Mouse (Mus musculus): ENCODE measurements around the gene Nabp2.

Nabp2 gene

DNA sequence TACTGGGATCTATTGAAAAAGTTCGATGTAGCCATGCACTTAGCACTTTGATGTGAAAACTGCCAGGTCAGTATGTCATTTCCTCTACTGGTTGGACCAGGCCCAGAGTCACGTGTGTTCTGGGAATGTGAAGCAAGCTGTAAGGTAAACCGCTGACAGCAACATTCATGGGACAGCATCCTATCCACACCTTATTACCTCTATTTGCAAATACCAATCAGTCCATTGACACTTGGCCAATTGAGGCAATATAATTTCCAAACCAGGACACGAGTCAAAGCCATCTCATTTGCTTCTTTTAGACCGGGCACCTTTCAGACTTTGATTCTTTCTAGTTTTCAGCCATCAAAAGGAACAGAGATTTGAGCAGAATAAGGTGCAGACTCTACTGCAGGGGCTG, 17.8 kb upstream of the Nabp2 start:
- no peak for DNase-seq (ENCODE audit: low spot score)

DNA sequence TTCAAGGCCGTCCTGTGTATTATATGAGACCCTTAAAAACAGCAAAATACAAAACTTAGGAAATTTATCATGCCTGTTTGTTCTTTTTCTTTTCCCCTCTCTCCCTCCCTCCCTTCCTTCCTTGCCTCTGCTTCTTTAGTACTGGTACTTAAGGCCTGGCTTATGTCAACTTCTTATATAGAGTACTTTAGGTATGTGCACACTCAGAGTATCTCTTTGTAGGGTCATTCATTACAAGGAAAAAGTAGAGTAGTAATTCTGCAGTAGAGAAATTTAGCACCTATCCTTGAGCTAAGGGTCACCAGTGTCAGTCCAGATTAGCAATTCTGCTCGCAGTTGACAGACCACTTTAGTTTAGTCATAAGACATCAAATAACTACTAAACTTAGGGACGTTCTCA, 14.0 kb upstream of the Nabp2 start:
- no peak for DNase-seq (ENCODE audit: low spot score)

DNA sequence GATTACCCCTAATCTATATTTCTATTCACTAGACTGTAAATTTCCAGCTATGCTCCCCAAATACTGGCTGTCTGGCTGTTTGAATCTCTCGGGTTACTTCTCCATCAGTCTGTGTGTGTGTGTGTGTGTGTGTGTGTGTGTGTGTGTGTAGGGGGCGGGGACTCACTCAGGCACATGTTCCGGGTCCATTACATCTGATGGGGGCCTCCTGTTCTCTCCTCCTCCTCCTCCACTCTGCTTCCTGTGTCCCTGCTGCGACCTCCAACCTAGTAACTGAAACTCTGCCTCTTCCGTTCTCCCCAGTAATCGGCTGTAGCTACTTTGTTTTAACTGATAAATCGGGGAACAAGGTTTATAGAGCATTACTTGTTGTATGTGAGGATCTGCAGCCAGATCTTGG, 13.3 kb upstream of the Nabp2 start:
- no peak for DNase-seq (ENCODE audit: low spot score)

DNA sequence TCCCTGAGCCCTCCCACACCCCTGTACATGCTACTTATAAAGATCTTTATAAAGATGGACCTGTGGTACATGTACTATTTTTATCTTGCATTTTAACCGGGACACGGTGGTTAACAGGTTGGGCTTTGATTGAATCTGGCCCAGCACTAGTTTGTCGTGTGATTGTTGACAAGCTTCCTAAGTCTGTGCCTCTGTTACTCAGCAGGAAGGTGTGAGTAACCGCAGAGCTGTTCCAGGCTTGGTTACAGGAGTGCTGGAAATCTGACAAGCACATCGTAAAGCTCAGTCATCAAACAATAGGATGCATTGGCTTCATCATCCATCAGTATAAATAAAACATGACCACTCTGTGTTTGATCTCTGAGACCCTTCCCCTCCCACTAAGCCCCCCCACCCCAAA, 11.1 kb upstream of the Nabp2 start:
- DNase-seq (ENCODE audit: low spot score): no peak

DNA sequence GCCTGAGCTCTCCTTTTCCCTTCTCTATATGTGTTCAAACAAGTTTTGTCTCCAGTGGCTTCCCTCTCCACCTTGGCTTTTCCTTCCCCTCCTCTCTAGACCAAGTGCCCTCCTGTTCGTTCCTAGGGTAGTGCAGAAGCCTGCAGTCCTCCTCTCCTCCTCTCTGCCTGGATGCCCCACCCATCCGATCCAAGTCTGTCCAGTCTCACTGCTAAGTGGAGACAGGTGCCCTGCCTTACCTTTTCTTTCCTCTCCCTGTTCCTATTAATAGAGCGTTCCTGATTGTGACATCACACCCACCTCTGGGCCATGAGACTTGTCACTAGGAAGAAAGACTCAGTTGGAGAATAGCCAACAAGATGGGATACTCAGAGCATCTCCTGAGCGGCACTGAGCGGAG, 3.6 kb upstream of the Nabp2 start:
- DNase-seq (ENCODE audit: low spot score): no peak

DNA sequence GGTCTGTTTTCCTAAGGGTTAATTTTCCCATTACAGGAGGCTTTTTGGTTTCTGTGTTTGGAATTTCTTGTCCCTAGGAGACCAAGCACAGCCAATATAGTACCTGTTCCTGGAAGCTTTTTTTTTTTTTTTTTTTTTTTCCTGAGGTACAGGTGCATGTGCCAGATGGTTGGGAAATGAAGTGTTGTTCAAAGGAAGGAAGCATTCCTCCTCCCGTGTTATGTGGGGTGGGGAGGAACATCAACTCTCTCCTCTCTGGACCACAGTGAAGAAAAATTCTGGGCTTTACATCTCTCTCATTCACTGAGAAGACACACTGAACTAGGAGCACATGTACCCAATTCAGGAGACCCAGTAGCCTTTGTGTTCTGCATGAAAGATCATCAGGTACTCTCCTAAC, 1.8 kb upstream of the Nabp2 start:
- DNase-seq (ENCODE audit: low spot score): no peak

DNA sequence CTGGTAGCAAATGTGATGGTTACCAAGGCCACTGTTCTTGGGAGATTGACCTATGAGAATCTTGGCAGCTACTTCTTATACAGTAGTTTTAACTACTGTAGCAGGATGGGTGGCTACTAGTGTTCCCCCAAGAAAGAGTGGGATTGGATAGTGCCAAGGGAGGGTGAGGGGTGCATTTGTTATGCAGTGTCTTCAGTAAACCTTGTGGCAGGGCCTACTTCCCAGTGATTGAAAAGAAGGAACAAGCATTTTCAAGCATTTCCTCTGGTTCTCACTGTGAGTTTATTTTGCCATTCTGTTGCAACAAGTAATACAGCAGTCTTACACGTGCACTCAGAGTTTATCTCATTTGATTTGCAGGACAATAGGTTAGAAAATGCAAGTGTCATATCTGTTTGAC, 1.3 kb upstream of the Nabp2 start:
- DNase-seq (ENCODE audit: low spot score): no peak

DNA sequence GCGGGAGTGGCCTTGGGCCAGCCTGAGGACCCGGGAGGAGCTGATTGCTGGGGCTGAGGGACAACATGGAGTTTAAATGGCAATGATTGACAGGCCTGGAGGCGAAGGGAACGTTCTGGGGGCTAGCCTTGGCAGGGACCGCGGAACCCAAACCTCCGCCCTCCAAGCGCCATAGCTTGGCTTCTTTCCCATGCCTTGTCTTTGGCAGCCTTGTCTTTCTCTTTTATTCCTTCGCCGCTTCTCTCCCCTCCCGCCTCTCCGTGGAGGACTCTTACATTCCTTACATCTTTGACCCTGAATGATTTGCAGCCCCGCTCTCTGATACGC, 726 bp upstream of the Nabp2 start:
- DNase-seq (ENCODE audit: low spot score): no peak

DNA sequence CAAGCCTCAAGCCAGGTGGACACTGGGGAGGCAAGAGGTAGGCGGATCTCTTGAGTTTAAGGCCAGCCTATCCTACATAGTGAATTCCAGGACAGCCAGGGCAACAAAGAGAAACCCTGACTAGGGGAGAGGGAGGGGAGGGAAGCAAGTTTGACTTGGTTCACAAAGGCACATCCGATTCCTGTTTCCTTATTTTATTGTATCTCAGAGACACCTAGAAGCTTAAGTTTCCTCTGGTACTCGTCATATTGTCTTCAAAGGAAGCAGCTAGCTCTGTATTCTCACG, 789 bp downstream of the Nabp2 start:
- no peak for DNase-seq (ENCODE audit: low spot score)

DNA sequence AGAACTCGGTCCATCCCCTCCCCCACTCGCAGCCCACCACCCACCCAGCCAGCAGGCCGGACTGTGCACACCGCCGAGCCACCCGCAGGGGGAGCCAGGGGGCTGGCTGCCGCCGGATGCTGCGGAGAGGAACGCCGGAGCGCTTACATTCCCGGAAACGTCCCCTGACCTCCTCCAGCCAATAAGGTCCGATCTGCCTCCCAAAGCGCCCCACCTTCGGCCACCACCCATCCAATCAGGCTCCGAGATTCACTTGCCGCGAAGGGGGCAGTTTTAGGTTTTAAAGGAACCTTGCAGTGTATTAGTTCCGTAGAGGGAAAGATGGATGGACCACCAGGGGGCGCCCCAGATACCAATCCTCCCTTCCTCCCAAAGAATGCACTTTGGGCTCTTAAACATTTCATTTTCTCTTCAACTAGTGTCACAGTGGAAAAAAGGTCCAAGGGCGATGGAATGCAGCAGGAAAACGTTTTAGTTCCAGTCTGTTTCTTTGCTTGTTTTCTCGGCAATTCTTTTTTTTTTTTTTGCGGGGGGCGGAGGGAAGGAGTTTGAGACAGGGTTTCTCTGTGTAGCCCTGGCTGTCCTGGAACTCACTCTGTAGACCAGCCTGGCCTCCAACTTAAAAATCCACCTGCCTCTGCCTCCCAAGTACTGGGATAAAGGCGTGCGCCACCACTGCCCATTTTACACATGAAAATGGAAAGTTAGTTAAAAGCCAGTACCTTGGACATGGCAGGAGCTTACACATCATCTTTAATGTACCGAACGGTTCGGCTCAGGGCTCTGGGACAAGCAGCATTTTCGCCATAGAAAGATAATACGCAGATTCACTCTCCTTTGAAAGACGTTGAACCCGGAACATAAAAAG, 1.4 kb downstream of the Nabp2 start:
- peak; percentile 90 for DNase-seq (ENCODE audit: low spot score)

DNA sequence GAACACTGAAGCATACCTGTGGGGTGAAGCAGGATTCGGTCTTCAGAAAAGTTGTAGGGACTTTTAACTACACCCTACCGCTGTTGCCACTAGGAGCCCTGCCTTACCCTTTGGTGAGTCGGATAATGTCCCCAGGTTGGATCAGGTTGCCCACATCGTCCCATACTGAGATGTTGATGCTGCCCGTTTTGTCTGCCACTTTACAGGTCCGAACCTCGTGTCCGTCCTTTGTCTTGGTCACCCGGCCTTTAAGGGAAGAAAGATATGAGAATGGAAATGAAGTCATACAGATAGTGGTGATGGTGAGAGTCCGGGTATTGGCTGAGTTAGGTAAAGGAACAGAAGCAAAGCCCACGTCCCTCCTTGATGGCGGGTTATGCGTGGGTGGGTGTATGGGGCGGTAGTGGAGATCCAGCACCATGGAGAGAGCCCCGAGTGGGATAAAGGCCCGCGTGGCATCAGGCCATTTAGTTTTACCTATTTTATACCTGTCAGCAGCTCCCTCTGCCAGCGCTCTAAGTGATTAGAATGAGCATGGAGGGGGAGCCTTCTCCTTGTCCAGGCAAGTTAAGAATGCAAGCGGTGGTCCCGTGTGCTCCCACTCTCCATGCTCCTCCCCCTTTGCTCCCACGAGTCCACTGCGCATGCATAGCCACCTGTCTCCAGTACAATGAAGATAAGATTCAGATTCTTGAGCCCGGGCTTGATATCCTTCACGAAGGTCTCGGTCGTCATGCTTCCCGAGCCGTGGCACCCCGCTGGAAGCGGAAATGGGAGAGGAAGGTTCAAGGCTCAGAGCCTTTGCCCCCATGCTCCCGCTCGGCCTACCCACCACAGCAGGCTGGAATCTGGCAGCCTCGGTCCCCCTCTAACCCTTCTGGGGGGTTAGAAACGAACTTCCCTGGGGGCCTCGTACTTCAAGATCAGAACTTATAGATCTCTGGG, 2.4 kb downstream of the Nabp2 start:
- DNase-seq (ENCODE audit: low spot score): no peak

DNA sequence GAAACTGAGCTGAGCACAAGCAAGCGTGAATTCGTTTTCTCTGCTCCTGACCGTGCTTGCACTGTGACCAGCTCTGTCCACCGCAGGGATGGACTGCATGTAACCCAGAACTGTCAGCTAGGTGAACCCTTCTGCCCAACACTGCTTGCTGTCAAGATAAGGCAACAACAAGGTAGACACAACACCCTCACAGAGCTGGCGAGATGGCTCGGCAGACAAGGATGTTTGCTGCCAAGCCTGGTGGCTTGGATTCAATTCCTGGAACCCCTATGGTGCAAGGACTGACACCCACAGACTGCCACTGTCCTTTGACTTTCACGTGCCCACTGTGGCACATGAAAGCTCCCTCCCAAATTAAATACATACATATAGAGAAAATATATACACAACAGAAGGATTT, 7.4 kb downstream of the Nabp2 start:
- DNase-seq (ENCODE audit: low spot score): no peak

DNA sequence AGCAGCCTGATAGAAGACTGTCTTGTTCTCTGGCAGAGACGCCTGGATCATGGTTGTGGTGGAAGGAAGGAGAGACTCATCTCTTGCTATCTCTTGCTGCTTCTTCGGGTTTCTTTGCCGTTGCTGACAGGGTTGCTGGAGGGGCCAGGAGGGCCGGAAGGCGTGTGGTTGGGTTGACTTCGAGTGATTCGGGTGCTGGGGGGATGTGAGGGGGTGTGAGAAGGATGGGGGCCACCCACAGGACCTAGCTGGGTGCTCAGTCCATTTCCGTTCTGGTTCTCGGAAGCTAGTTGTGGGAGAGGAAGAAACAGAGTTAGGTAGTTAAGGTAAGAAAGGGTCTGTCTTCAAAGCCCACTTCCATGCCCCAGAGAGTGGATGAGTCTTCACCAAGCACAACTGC, 9.7 kb downstream of the Nabp2 start:
- no peak for DNase-seq (ENCODE audit: low spot score)

DNA sequence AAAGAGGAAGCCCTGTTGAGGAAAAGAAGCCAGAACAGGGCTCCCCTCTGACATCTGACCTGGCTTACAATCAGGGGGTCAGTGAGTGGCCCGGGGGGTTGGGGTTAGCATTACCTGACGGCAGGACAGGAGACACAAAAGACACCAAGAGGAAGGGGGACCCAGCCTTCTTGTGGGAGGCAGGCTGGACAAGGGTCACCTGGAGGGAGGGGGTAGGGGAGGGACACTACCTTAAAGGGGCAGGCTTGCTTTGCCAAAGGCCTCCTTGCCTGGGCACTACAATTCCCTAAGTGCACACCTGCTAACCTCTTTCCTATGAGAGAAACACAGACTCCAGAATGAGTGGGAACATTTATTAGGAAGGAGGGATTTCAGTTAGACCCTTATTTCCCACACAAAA, 10.2 kb downstream of the Nabp2 start, which contains the start of gene Slc39a5:
Slc39a5 (minus strand) TSS at position 174 of the 400 bp plus-strand sequence.
- no peak for DNase-seq (ENCODE audit: low spot score)

DNA sequence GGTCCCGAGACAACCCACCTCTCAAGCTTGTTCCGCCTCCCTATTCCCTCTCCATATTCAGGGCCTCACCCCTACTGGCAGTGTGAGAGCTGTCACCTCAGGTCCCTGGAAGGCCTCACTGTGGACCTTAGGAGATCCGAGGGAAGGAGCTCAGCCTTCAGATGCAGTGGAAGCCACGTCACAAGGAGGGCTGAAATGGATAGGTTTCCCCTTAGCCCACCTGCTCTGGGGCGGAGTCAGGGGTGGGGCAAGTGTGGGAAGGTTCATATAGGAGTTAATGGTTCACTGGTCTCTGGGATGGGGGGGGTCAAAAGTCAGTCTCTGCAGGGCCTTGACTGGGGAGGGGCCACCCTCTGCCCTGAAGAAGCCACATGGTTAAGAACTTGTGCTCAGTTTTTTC, 11.0 kb downstream of the Nabp2 start:
- DNase-seq (ENCODE audit: low spot score): no peak

DNA sequence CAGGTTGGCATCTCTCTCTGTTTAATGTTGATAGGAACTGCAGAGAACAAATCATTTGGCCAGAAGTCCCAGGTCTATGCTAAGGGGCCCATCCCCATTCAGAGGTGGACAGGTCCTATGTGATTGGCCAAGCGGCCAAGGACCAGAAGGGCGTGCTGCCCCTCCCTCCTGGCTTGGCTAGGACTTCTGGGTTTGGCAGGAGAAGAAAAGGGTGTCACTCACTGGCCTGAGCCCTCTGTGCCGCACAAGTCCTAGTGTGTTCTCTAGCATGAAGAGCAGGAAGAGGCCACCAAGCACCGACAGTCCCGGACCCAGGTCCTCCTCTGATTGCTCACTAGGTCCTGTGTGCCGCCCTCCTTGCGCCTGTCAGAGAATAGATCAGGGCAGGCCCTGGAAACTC, 13.8 kb downstream of the Nabp2 start:
- no peak for DNase-seq (ENCODE audit: low spot score)

DNA sequence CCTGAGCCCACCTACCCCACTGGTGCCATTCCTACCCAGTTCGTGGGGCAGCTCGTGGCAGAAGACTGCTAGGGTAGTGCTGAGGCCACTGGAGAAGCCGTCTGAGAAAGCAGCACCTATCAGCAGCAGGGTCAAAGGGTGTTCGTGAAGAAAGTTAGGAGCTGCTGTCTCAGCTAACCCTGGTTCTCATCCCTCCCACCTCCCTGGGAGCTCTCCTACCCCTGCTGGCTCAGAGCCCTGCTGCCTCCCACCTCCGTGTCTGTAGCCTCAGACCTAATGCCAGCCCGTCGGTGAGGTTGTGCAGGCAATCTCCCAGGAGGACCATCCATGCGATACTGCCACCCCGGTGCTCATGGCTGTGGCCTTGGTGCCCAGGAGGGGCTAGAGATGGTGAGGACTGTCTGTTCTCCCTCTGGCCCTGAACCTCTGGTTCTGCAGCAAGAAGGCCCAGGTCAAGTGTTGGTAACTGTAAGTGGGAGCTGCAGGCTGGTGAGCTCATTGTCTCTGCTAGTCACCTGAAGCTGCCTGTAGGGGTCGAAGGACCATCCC, 14.5 kb downstream of the Nabp2 start:
- DNase-seq (ENCODE audit: low spot score): no peak

DNA sequence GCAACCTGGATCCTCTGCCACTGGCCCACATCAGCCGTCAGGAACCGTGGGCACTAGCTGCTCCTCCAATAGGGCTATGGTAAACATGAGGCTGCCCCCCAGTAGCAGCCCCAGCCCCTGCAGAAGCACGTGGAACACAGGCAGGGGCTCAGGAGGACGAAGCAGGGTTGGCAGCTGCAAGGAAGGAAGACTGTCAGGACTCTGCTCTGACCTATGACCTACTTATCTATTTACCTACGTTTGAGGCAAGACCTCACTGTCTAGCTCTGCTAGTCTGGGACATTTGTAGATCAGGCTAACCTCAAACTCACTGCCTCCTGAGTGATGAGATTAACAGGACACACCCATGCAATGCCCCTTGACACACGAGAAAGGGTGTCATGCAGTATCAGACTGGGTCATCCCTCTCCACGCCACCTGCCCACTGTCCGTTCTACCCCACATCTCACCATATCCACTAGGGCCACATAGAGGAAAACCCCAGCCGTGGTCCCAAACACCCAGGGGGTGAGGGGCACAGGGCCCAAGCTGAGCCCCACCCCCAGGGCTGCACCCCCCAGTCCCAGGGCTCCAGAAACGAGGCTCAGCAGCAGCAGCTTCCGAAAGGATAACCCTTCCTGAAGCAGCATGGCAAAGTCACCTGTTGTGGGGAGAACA, 15.1 kb downstream of the Nabp2 start:
- DNase-seq (ENCODE audit: low spot score): no peak

DNA sequence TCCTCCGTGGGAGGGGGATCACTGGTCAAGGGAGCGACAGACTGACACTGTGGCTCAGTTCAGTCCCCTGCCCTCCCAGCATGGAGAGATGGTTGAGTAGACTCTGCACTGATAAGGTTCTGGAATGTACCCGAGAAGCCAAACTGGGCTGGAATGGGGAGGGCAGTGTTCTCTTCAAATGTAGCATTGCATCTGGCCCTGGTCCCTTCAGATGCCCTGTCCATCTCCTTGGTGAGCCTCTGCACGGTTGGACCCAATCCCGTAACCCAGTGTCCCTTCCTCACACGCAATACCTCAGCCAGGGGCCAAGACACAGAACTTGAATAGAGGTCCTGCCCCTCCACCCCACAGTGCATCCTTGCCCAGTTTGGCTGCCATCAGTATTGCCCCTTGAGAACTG, 19.4 kb downstream of the Nabp2 start:
- no peak for DNase-seq (ENCODE audit: low spot score)

DNA sequence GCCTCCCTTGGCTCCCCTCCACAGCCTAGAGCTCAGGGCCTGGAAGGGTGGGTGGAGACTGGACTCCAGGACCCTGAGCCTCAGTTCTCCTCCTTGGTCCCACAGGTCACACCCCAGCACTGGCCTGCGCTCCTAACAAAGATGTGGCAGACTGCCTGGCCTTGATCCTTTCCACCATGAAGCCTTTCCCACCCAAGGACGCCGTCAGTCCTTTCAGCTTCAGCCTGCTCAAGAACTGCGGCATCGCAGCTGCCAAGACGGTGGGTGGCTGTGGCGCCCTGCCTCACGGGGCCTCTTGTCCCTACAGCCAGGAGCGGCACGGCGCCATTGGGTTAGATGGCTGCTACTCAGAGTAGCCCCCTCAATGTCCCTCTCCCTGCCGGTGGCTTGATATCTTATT, 20.9 kb downstream of the Nabp2 start:
- no peak for DNase-seq (ENCODE audit: low spot score)

DNA sequence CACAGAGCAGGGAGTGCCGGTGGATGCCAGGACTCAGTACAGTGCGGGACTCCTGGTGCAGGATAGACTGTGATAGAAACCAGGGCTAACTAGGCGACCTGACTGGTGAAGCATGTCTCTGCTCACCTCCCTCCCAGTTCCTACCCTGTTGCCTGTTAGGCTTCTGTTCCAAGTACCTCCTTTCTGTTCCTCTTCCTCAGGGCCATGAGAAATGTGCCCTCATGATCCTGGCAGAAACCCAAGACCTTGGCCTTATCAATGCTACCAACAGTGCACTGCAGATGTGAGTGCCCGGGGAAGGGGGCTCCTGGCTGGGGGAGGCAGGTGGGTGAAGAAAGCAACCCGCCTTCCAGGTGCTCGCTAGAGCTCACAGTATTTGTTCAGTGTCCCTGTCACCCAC, 21.7 kb downstream of the Nabp2 start:
- no peak for DNase-seq (ENCODE audit: low spot score)

DNA sequence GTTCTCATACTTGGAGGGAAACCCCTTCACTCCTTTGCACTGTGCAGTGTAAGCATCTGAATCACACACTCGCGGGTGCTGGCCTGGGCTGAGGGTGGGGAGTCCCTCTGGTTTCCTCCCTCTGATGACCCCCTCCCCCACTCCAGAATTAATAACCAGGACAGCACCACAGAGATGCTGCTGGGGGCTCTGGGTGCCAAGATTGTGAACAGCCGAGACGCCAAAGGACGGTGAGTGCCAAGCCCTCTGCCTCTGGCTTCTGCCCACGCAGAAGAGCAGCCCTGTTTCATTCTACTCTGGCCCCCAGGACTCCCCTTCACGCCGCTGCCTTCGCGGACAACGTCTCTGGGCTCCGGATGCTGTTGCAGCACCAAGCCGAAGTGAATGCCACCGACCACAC, 22.4 kb downstream of the Nabp2 start:
- DNase-seq (ENCODE audit: low spot score): no peak

DNA sequence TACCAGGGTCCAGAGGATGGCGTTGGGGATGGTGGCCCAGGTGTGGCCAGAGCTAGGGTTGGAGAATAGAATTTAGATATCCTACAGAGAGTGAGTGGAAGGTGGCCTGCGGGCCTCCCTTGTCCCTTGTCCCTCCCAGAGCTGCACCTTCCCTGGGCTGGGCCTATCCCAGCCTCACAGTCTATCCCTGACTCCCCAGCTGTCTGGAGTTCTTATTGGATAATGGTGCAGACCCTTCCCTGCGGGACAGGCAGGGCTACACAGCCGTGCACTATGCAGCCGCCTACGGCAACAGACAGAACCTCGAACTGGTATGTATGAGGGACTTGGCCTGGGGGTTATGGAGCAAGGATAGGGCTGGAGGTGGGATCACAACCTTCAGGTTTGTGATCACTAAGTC, 25.4 kb downstream of the Nabp2 start:
- DNase-seq (ENCODE audit: low spot score): no peak

Measured in urinary bladder, postnatal 10 days (tissue).